ENCODE assay signal across 25 mouse cellular contexts in genomic region chr13:117838264-117838663, GRCm38 (mm10).
"Had no signal": no experiment of that assay in that cellular context is flagged by ENCODE, and none has a peak within 500 bp of the region (broad histone marks: within the 10 kb centered on the region; RNA-seq: fewer than 3 reads in every experiment).

No protein-coding gene starts in this region.

- DNase-seq: kidney, adult 11 months; kidney, adult 8-10 months; kidney, postnatal 10 days; kidney, postnatal 36 days; liver; lung, adult 18-20 months; lung, postnatal 14 days; lung, postnatal 4 days; right cerebral cortex, adult 18-20 months; right cerebral cortex, postnatal 14 days; right cerebral cortex, postnatal 4 days; thymus, adult 2 months; thymus, postnatal 14 days; thymus, postnatal 4 days had no signal

- H3K9ac ChIP-seq: kidney, embryonic 15.5 days; limb, embryonic 13.5 days; liver, embryonic 12.5 days; liver, embryonic 15.5 days; midbrain, embryonic 15.5 days; neural tube, embryonic 12.5 days; neural tube, embryonic 15.5 days had no signal

- H3K27me3 ChIP-seq: kidney, embryonic 15.5 days; limb, embryonic 13.5 days; liver, embryonic 12.5 days; liver, embryonic 15.5 days; megakaryocyte, embryonic 14.5 days; midbrain, embryonic 15.5 days; neural tube, embryonic 12.5 days; neural tube, embryonic 15.5 days had no signal

- H3K4me2 ChIP-seq: kidney, embryonic 15.5 days; limb, embryonic 13.5 days; liver, embryonic 12.5 days; liver, embryonic 15.5 days; midbrain, embryonic 15.5 days; neural tube, embryonic 12.5 days; neural tube, embryonic 15.5 days had no signal

- H3K4me1 ChIP-seq: kidney, embryonic 15.5 days; limb, embryonic 10.5 days; limb, embryonic 13.5 days; liver, embryonic 12.5 days; liver, embryonic 15.5 days; megakaryocyte, embryonic 14.5 days; midbrain, embryonic 10.5 days; midbrain, embryonic 15.5 days; neural tube, embryonic 12.5 days; neural tube, embryonic 15.5 days had no signal

- H3K4me3 ChIP-seq: kidney, embryonic 15.5 days; limb, embryonic 10.5 days; limb, embryonic 13.5 days; liver, embryonic 12.5 days; liver, embryonic 15.5 days; megakaryocyte, embryonic 14.5 days; midbrain, embryonic 10.5 days; midbrain, embryonic 15.5 days; neural tube, embryonic 12.5 days; neural tube, embryonic 15.5 days had no signal

- H3K36me3 ChIP-seq: kidney, embryonic 15.5 days; limb, embryonic 10.5 days; limb, embryonic 13.5 days; liver, embryonic 12.5 days; liver, embryonic 15.5 days; midbrain, embryonic 10.5 days; midbrain, embryonic 15.5 days; neural tube, embryonic 12.5 days; neural tube, embryonic 15.5 days had no signal

- H3K9me3 ChIP-seq: kidney, embryonic 15.5 days; limb, embryonic 10.5 days; limb, embryonic 13.5 days; liver, embryonic 12.5 days; liver, embryonic 15.5 days; megakaryocyte, embryonic 14.5 days; midbrain, embryonic 10.5 days; midbrain, embryonic 15.5 days; neural tube, embryonic 12.5 days; neural tube, embryonic 15.5 days had no signal

- ATAC-seq: liver, embryonic 12.5 days; midbrain, embryonic 15.5 days had no signal

- H3K27ac ChIP-seq: kidney, embryonic 15.5 days; limb, embryonic 10.5 days; limb, embryonic 13.5 days; liver, embryonic 12.5 days; liver, embryonic 15.5 days; midbrain, embryonic 10.5 days; midbrain, embryonic 15.5 days; neural tube, embryonic 12.5 days; neural tube, embryonic 15.5 days; stomach, postnatal 0 days had no signal
